In the genomic region with DNA sequence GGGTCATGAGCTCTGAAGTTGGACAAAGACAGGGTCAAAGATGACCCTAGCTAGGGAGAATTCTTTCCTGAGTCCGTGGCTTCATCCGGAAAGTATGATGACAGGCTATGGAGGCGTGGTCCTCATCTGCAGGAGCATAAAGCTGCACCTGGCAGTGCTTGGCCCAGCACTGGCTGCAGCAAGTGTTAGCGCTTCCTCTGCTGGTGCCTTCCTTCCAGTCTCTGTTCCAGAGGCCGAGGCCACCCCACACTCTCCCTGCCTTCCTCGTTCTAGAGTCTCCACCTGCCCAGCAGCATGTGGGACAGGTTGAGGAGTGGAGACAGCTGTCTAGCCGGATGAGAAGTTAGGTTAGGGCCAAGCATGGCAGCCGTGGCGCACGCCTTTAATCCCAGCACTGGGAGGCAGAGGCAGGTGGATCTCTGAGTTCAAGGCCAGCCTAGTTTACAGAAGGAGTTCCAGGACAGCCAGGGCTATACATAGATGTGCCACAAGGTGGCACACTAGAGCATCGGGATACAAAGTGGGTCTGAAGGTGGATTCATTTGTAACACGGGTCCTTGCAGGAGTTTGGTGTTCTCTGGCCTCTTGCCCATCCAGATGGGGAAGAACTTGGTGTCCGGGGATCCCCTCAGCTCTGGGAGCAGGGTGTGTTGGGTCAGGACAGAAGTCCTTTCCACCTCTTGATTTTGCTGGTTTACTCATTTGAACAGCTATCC, we compare ENCODE assay signal across 9 mouse cellular contexts. TPM values are rescaled to one million over a fixed set of nuclear protein-coding genes. Genes with fewer than 3 reads are reported as not detected.
A peak's percentile ranks its signal among the peaks of the same experiment; 100 is the strongest.
DNase-seq lines count a peak whose midpoint lies in the region; ATAC-seq and TF ChIP-seq lines count a peak whose summit lies in the region.
"Had no signal": no experiment of that assay in that cellular context is flagged by ENCODE, and none has a peak within 500 bp of the region (broad histone marks: within the 10 kb centered on the region; RNA-seq: fewer than 3 reads in every experiment).

No protein-coding gene starts in this region.

- TF ChIP-seq CTCF in hindbrain, postnatal 0 days (IDR thresholded peaks at IDR 0.05; ENCODE audit: low read depth), result peak; percentile 78
- TF ChIP-seq CTCF in lung, postnatal 0 days (IDR thresholded peaks at IDR 0.05), result peak; percentile 86

- no peak for TF ChIP-seq EP300 in lung, postnatal 0 days (IDR thresholded peaks at IDR 0.05)

- H3K4me3 ChIP-seq in forebrain, embryonic 10.5 days, result no peak overlapping the region
- no peak overlapping the region for H3K4me3 ChIP-seq in forebrain, embryonic 13.5 days
- no peak overlapping the region for H3K4me3 ChIP-seq in midbrain, embryonic 14.5 days (replicated peaks; ENCODE audit: low read depth, low read length)
- no peak overlapping the region for H3K4me3 ChIP-seq in midbrain, embryonic 16.5 days (ENCODE audit: low read depth, low read length)
- no peak overlapping the region for H3K4me3 ChIP-seq in hindbrain, postnatal 0 days (ENCODE audit: low read length)
- H3K4me3 ChIP-seq in lung, postnatal 0 days (ENCODE audit: low read depth, low read length), result no peak overlapping the region
- H3K4me3 ChIP-seq: megakaryocyte, embryonic 14.5 days had no signal

- H3K4me2 ChIP-seq in forebrain, embryonic 13.5 days, result no peak overlapping the region
- H3K4me2 ChIP-seq in midbrain, embryonic 14.5 days (ENCODE audit: low read length), result no peak overlapping the region
- H3K4me2 ChIP-seq in midbrain, embryonic 16.5 days (ENCODE audit: low read length), result no peak overlapping the region
- no peak overlapping the region for H3K4me2 ChIP-seq in hindbrain, postnatal 0 days (ENCODE audit: low read depth, low read length)
- H3K4me2 ChIP-seq in lung, postnatal 0 days (replicated peaks; ENCODE audit: low read depth, low read length), result no peak overlapping the region

- H3K27ac ChIP-seq in forebrain, embryonic 10.5 days, result no peak overlapping the region
- H3K27ac ChIP-seq in forebrain, embryonic 13.5 days, result no peak overlapping the region
- H3K27ac ChIP-seq in midbrain, embryonic 14.5 days (replicated peaks; ENCODE audit: low read depth, low read length), result no peak overlapping the region
- no peak overlapping the region for H3K27ac ChIP-seq in midbrain, embryonic 16.5 days (ENCODE audit: low read length)
- H3K27ac ChIP-seq in hindbrain, postnatal 0 days, result no peak overlapping the region
- no peak overlapping the region for H3K27ac ChIP-seq in lung, postnatal 0 days (ENCODE audit: low read length)

- WGBS in forebrain, embryonic 10.5 days, result 88% methylated on average over 13 of the region's 13 CpGs
- WGBS in forebrain, embryonic 13.5 days, result 85% methylated on average over 13 of the region's 13 CpGs
- 84% methylated on average over 13 of the region's 13 CpGs for WGBS in midbrain, embryonic 14.5 days
- WGBS in midbrain, embryonic 16.5 days, result 83% methylated on average over 13 of the region's 13 CpGs
- WGBS in hindbrain, postnatal 0 days, result 83% methylated on average over 13 of the region's 13 CpGs
- WGBS in lung, postnatal 0 days, result 80% methylated on average over 13 of the region's 13 CpGs

- H3K9me3 ChIP-seq in forebrain, embryonic 10.5 days, result peaks cover 5% of the 10 kb centered on the region; the same call in 1 of the 2 replicates
- no peaks in the 10 kb centered on the region for H3K9me3 ChIP-seq in forebrain, embryonic 13.5 days (replicated peaks)
- H3K9me3 ChIP-seq in midbrain, embryonic 14.5 days (ENCODE audit: control insufficient read depth, low read length), result no peaks in the 10 kb centered on the region
- no peaks in the 10 kb centered on the region for H3K9me3 ChIP-seq in midbrain, embryonic 16.5 days (replicated peaks; ENCODE audit: control insufficient read depth, low read length, poor library complexity, severe bottlenecking)
- no peaks in the 10 kb centered on the region for H3K9me3 ChIP-seq in hindbrain, postnatal 0 days (ENCODE audit: low read length)
- no peaks in the 10 kb centered on the region for H3K9me3 ChIP-seq in lung, postnatal 0 days (ENCODE audit: low read length)

- no peaks in the 10 kb centered on the region for H3K27me3 ChIP-seq in forebrain, embryonic 10.5 days (ENCODE audit: poor library complexity, severe bottlenecking)
- H3K27me3 ChIP-seq in forebrain, embryonic 13.5 days, result no peaks in the 10 kb centered on the region
- H3K27me3 ChIP-seq in midbrain, embryonic 14.5 days (ENCODE audit: control insufficient read depth, insufficient read depth, low read length), result no peaks in the 10 kb centered on the region
- no peaks in the 10 kb centered on the region for H3K27me3 ChIP-seq in midbrain, embryonic 16.5 days (ENCODE audit: control insufficient read depth, insufficient read depth, low read depth, low read length)
- H3K27me3 ChIP-seq in hindbrain, postnatal 0 days (ENCODE audit: insufficient read depth, low read length), result no peaks in the 10 kb centered on the region
- no peaks in the 10 kb centered on the region for H3K27me3 ChIP-seq in lung, postnatal 0 days (replicated peaks; ENCODE audit: insufficient read depth, low read length)
- H3K27me3 ChIP-seq: megakaryocyte, embryonic 14.5 days had no signal

- no peak overlapping the region for H3K9ac ChIP-seq in forebrain, embryonic 13.5 days
- no peak overlapping the region for H3K9ac ChIP-seq in midbrain, embryonic 14.5 days (replicated peaks; ENCODE audit: low read length)
- no peak overlapping the region for H3K9ac ChIP-seq in midbrain, embryonic 16.5 days (ENCODE audit: low read depth, low read length)
- no peak overlapping the region for H3K9ac ChIP-seq in hindbrain, postnatal 0 days (replicated peaks; ENCODE audit: low read length)
- H3K9ac ChIP-seq in lung, postnatal 0 days (replicated peaks; ENCODE audit: low read depth), result no peak overlapping the region

- ATAC-seq in forebrain, embryonic 13.5 days, result no peak
- ATAC-seq in midbrain, embryonic 14.5 days (ENCODE audit: low FRiP score, low TSS enrichment), result no peak
- no peak for ATAC-seq in midbrain, embryonic 16.5 days
- no peak for ATAC-seq in hindbrain, postnatal 0 days
- ATAC-seq in lung, postnatal 0 days, result no peak

- no peaks in the 10 kb centered on the region for H3K4me1 ChIP-seq in forebrain, embryonic 10.5 days
- no peaks in the 10 kb centered on the region for H3K4me1 ChIP-seq in forebrain, embryonic 13.5 days
- no peaks in the 10 kb centered on the region for H3K4me1 ChIP-seq in midbrain, embryonic 14.5 days (ENCODE audit: control insufficient read depth, insufficient read depth, low read length)
- H3K4me1 ChIP-seq in midbrain, embryonic 16.5 days (ENCODE audit: control insufficient read depth, insufficient read depth, low read length), result no peaks in the 10 kb centered on the region
- no peaks in the 10 kb centered on the region for H3K4me1 ChIP-seq in hindbrain, postnatal 0 days (ENCODE audit: insufficient read depth, low read length)
- peaks cover 6% of the 10 kb centered on the region; the same call in 1 of the 2 replicates for H3K4me1 ChIP-seq in lung, postnatal 0 days (ENCODE audit: insufficient read depth, low read depth, low read length)

- peak; percentile 42 for DNase-seq in forebrain, embryonic 10.5 days (ENCODE audit: extremely low spot score, low spot score)
- DNase-seq in midbrain, embryonic 14.5 days, result peak; percentile 64
- peak; percentile 56 for DNase-seq in c-Kit-positive CD71-negative TER-119-negative erythroid progenitor cells, embryonic 14.5 days (ENCODE audit: low read depth)
- peak; percentile 46 for DNase-seq in hindbrain, postnatal 0 days (ENCODE audit: low spot score)
- peak; percentile 48 for DNase-seq in lung, postnatal 0 days (ENCODE audit: low spot score)
- DNase-seq in thymus, postnatal 25 days, result peak; percentile 58

- peaks cover 81% of the 10 kb centered on the region for H3K36me3 ChIP-seq in forebrain, embryonic 10.5 days (replicated peaks)
- peaks cover 81% of the 10 kb centered on the region for H3K36me3 ChIP-seq in forebrain, embryonic 13.5 days (ENCODE audit: poor library complexity, severe bottlenecking)
- peaks cover 89% of the 10 kb centered on the region for H3K36me3 ChIP-seq in midbrain, embryonic 14.5 days (ENCODE audit: control insufficient read depth, insufficient read depth, low read length)
- H3K36me3 ChIP-seq in midbrain, embryonic 16.5 days (ENCODE audit: control insufficient read depth, insufficient read depth, low read length), result peaks cover 44% of the 10 kb centered on the region
- peaks cover 47% of the 10 kb centered on the region for H3K36me3 ChIP-seq in hindbrain, postnatal 0 days (ENCODE audit: insufficient read depth, low read length)
- H3K36me3 ChIP-seq in lung, postnatal 0 days (ENCODE audit: insufficient read depth, low read length), result peaks cover 50% of the 10 kb centered on the region

RNA-seq across cellular contexts. Expression of gene Polr2f, which starts 14.4 kb away (rescaled TPM):
- polyA plus RNA-seq in forebrain, embryonic 10.5 days (2016; fragmentation: Nextera tagmentation; extraction: Ambion mirVana), result 419 and 440 TPM in 2 replicates
- polyA plus RNA-seq in forebrain, embryonic 13.5 days (2015; fragmentation: Nextera tagmentation; extraction: Ambion mirVana), result 300 and 353 TPM in 2 replicates
- polyA plus RNA-seq in midbrain, embryonic 14.5 days (2014; fragmentation: Nextera tagmentation; extraction: Ambion mirVana), result 287 and 355 TPM in 2 replicates
- 266 and 286 TPM in 2 replicates for polyA plus RNA-seq in midbrain, embryonic 16.5 days (2015; fragmentation: Nextera tagmentation; extraction: Ambion mirVana)
- total RNA-seq in hindbrain, postnatal 0 days (2014; rRNA removed), result 49.9 and 50.1 TPM in 2 replicates
- 326 and 334 TPM in 2 replicates for polyA plus RNA-seq in hindbrain, postnatal 0 days (2015; fragmentation: Nextera tagmentation; extraction: Ambion mirVana)
- 243 and 261 TPM in 2 replicates for polyA plus RNA-seq in lung, postnatal 0 days (2015; fragmentation: Nextera tagmentation; extraction: Ambion mirVana)

RNA-seq across cellular contexts. Expression of gene 1700088E04Rik, which starts 14.7 kb away (rescaled TPM):
- polyA plus RNA-seq in forebrain, embryonic 10.5 days (2016; fragmentation: Nextera tagmentation; extraction: Ambion mirVana), result 6.9 and 8.1 TPM in 2 replicates
- 12.1 and 13.7 TPM in 2 replicates for polyA plus RNA-seq in forebrain, embryonic 13.5 days (2015; fragmentation: Nextera tagmentation; extraction: Ambion mirVana)
- 14.0 and 17.3 TPM in 2 replicates for polyA plus RNA-seq in midbrain, embryonic 14.5 days (2014; fragmentation: Nextera tagmentation; extraction: Ambion mirVana)
- 18.8 and 19.1 TPM in 2 replicates for polyA plus RNA-seq in midbrain, embryonic 16.5 days (2015; fragmentation: Nextera tagmentation; extraction: Ambion mirVana)
- 6.0 and 10.1 TPM in 2 replicates for total RNA-seq in hindbrain, postnatal 0 days (2014; rRNA removed)
- 18.0 and 21.4 TPM in 2 replicates for polyA plus RNA-seq in hindbrain, postnatal 0 days (2015; fragmentation: Nextera tagmentation; extraction: Ambion mirVana)
- 29.8 and 30.4 TPM in 2 replicates for polyA plus RNA-seq in lung, postnatal 0 days (2015; fragmentation: Nextera tagmentation; extraction: Ambion mirVana)

RNA-seq across cellular contexts. Expression of gene Micall1, which starts 17.7 kb away (rescaled TPM):
- polyA plus RNA-seq in forebrain, embryonic 10.5 days (2016; fragmentation: Nextera tagmentation; extraction: Ambion mirVana), result 5.1 and 5.5 TPM in 2 replicates
- 5.4 and 6.5 TPM in 2 replicates for polyA plus RNA-seq in forebrain, embryonic 13.5 days (2015; fragmentation: Nextera tagmentation; extraction: Ambion mirVana)
- 11.8 and 11.9 TPM in 2 replicates for polyA plus RNA-seq in midbrain, embryonic 14.5 days (2014; fragmentation: Nextera tagmentation; extraction: Ambion mirVana)
- 12.0 and 12.7 TPM in 2 replicates for polyA plus RNA-seq in midbrain, embryonic 16.5 days (2015; fragmentation: Nextera tagmentation; extraction: Ambion mirVana)
- total RNA-seq in hindbrain, postnatal 0 days (2014; rRNA removed), result 28.1 and 36.4 TPM in 2 replicates
- polyA plus RNA-seq in hindbrain, postnatal 0 days (2015; fragmentation: Nextera tagmentation; extraction: Ambion mirVana), result 8.0 and 9.5 TPM in 2 replicates
- polyA plus RNA-seq in lung, postnatal 0 days (2015; fragmentation: Nextera tagmentation; extraction: Ambion mirVana), result 8.4 and 9.1 TPM in 2 replicates

RNA-seq across cellular contexts. Expression of gene Sox10, which starts 38.7 kb away (rescaled TPM):
- 1.2 and 1.3 TPM in 2 replicates for polyA plus RNA-seq in forebrain, embryonic 10.5 days (2016; fragmentation: Nextera tagmentation; extraction: Ambion mirVana)
- polyA plus RNA-seq in forebrain, embryonic 13.5 days (2015; fragmentation: Nextera tagmentation; extraction: Ambion mirVana), result 0.45 and 0.49 TPM in 2 replicates
- 1.5 and 2.3 TPM in 2 replicates for polyA plus RNA-seq in midbrain, embryonic 14.5 days (2014; fragmentation: Nextera tagmentation; extraction: Ambion mirVana)
- 3.0 and 3.8 TPM in 2 replicates for polyA plus RNA-seq in midbrain, embryonic 16.5 days (2015; fragmentation: Nextera tagmentation; extraction: Ambion mirVana)
- 36.2 and 40.3 TPM in 2 replicates for total RNA-seq in hindbrain, postnatal 0 days (2014; rRNA removed)
- polyA plus RNA-seq in hindbrain, postnatal 0 days (2015; fragmentation: Nextera tagmentation; extraction: Ambion mirVana), result 14.2 and 15.2 TPM in 2 replicates
- polyA plus RNA-seq in lung, postnatal 0 days (2015; fragmentation: Nextera tagmentation; extraction: Ambion mirVana), result 0.11 and 0.31 TPM in 2 replicates

RNA-seq across cellular contexts. Expression of gene Eif3l, which starts 51.4 kb away (rescaled TPM):
- polyA plus RNA-seq in forebrain, embryonic 10.5 days (2016; fragmentation: Nextera tagmentation; extraction: Ambion mirVana), result 283 and 289 TPM in 2 replicates
- polyA plus RNA-seq in forebrain, embryonic 13.5 days (2015; fragmentation: Nextera tagmentation; extraction: Ambion mirVana), result 207 and 215 TPM in 2 replicates
- polyA plus RNA-seq in midbrain, embryonic 14.5 days (2014; fragmentation: Nextera tagmentation; extraction: Ambion mirVana), result 141 and 182 TPM in 2 replicates
- 165 TPM in 2 replicates for polyA plus RNA-seq in midbrain, embryonic 16.5 days (2015; fragmentation: Nextera tagmentation; extraction: Ambion mirVana)
- 221 and 229 TPM in 2 replicates for total RNA-seq in hindbrain, postnatal 0 days (2014; rRNA removed)
- 163 and 164 TPM in 2 replicates for polyA plus RNA-seq in hindbrain, postnatal 0 days (2015; fragmentation: Nextera tagmentation; extraction: Ambion mirVana)
- 99.3 and 101 TPM in 2 replicates for polyA plus RNA-seq in lung, postnatal 0 days (2015; fragmentation: Nextera tagmentation; extraction: Ambion mirVana)
